Mouse (Mus musculus) testis, adult 2 months (tissue): ENCODE measurements around the gene Vps26c. TPM values are rescaled to one million over a fixed set of nuclear protein-coding genes. Genes with fewer than 3 reads are reported as not detected.

ENCODE experiments used
- H3K27ac ChIP-seq: fragments of 200-500 bp; 2 replicates; pipeline ENCODE4 v1.5.1; 2012; ENCODE audit warnings: low read depth, low read length; ENCODE audit not compliant: control insufficient read depth, insufficient read depth
- H3K27me3 ChIP-seq: fragments of 200-500 bp; 2 replicates; pipeline ENCODE4 v1.6.1; 2012; ENCODE audit warnings: mild to moderate bottlenecking, low read length, moderate library complexity; ENCODE audit not compliant: control insufficient read depth, insufficient read depth
- H3K36me3 ChIP-seq: fragments of 200-500 bp; 2 replicates; pipeline ENCODE4 v1.6.1; 2012; ENCODE audit warnings: mild to moderate bottlenecking, low read length; ENCODE audit not compliant: control insufficient read depth, insufficient read depth
- H3K4me1 ChIP-seq: fragments of 200-500 bp; 2 replicates; pipeline ENCODE4 v1.6.1; 2012; ENCODE audit warnings: low read length; ENCODE audit not compliant: control insufficient read depth, insufficient read depth
- H3K4me3 ChIP-seq: fragments of 200-500 bp; 2 replicates; pipeline ENCODE4 v1.5.1; 2012; ENCODE audit warnings: low read depth, mild to moderate bottlenecking, low read length, moderate library complexity, mixed read lengths; ENCODE audit not compliant: control insufficient read depth
- CTCF ChIP-seq: fragments of 200-500 bp; IDR thresholded peaks from 2 replicates; pipeline ENCODE4 v1.5.1; 2012; ENCODE audit warnings: low read depth, mild to moderate bottlenecking, inconsistent platforms, low read length, moderate library complexity; ENCODE audit not compliant: control insufficient read depth, insufficient read depth, insufficient replicate concordance
- POLR2A ChIP-seq: fragments of 200-500 bp; IDR thresholded peaks from 2 replicates; pipeline ENCODE4 v1.6.1; 2012; ENCODE audit warnings: low read depth, mild to moderate bottlenecking, inconsistent platforms, low read length, moderate library complexity; ENCODE audit not compliant: control insufficient read depth
- polyA plus RNA-seq: library from polyadenylated mRNA; depleted of rRNA; stranded (reverse); fragments of >200 nt; gene quantifications from 2 replicates; pipeline ENCODE4 v1.2.3, GENCODE M21; 2012; rRNA removed

Gene Vps26c
- polyA plus RNA-seq = 14.2 and 16.7 TPM in 2 replicates

- peak within 1 kb of the TSS; percentile 90 for H3K27ac ChIP-seq
- peaks cover 3% of the 10 kb centered on the region; the same call in 1 of the 2 replicates for H3K4me1 ChIP-seq
- peak within 1 kb of the TSS; percentile 82 for H3K4me3 ChIP-seq
- no peaks in the 10 kb centered on the region for H3K36me3 ChIP-seq
- TF ChIP-seq POLR2A = peak; percentile 85
- no peak for TF ChIP-seq CTCF
- no peaks in the 10 kb centered on the region for H3K27me3 ChIP-seq
Observed at GRCm38 (mm10) chr16:94526344-94527151, at the start of gene Vps26c. Gene Vps26c (minus strand): TSS chr16:94526830.

- Histone ChIP-seq H3K27me3 (no peaks in the 10 kb centered on the region), H3K27ac (no peak overlapping the region), H3K36me3 (no peaks in the 10 kb centered on the region), H3K4me1 (peaks cover 9% of the 10 kb centered on the region), H3K4me3 (no peak overlapping the region)
- no peak for TF ChIP-seq CTCF
- TF ChIP-seq POLR2A = no peak
Observed at GRCm38 (mm10) chr16:94575757-94576156, 49.1 kb upstream of the Vps26c start.

GRCm38 (mm10) chr16:94574718-94575094, 48.1 kb upstream of the Vps26c start:
- Histone ChIP-seq H3K36me3 (no peaks in the 10 kb centered on the region), H3K27me3 (no peaks in the 10 kb centered on the region), H3K27ac (no peak overlapping the region), H3K4me1 (peaks cover 9% of the 10 kb centered on the region), H3K4me3 (no peak overlapping the region)
- TF ChIP-seq POLR2A (no peak), CTCF (no peak)

- TF ChIP-seq CTCF = no peak
- no peak for TF ChIP-seq POLR2A
- no peak overlapping the region for H3K4me3 ChIP-seq
- no peak overlapping the region for H3K27ac ChIP-seq
- peaks cover 9% of the 10 kb centered on the region for H3K4me1 ChIP-seq
- no peaks in the 10 kb centered on the region for H3K27me3 ChIP-seq
- H3K36me3 ChIP-seq = no peaks in the 10 kb centered on the region
Observed at GRCm38 (mm10) chr16:94574025-94574717, 47.5 kb upstream of the Vps26c start.

DNA sequence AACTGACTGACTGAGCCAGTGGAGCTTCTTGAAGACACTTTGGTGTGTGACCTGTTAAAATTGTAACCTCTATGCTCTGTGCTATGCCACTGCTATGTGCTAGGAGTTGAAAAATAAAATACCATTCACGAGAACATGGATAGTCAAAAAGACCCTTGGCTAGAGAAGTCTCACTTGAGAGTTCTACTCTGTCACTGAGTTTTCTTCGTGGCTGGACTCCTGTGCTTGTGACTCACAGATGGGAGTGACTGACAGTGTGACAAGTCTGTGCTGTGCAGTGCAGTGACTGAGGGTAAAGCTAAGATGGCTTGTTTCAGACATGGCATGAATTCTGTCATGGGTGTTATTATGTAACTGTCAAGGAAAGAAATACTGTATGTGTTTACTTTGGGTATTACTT, 45.8 kb upstream of the Vps26c start:
- H3K4me3 ChIP-seq = no peak overlapping the region
- H3K36me3 ChIP-seq = no peaks in the 10 kb centered on the region
- peaks cover 9% of the 10 kb centered on the region for H3K4me1 ChIP-seq
- H3K27me3 ChIP-seq = no peaks in the 10 kb centered on the region
- no peak overlapping the region for H3K27ac ChIP-seq
- TF ChIP-seq POLR2A (no peak), CTCF (no peak)

- Histone ChIP-seq H3K36me3 (no peaks in the 10 kb centered on the region), H3K4me1 (peaks cover 12% of the 10 kb centered on the region), H3K27ac (peak overlapping the region; percentile 98), H3K4me3 (peak overlapping the region; percentile 99), H3K27me3 (no peaks in the 10 kb centered on the region)
- TF ChIP-seq CTCF (no peak), POLR2A (no peak)
Observed at GRCm38 (mm10) chr16:94571111-94571993, 44.7 kb upstream of the Vps26c start.

DNA sequence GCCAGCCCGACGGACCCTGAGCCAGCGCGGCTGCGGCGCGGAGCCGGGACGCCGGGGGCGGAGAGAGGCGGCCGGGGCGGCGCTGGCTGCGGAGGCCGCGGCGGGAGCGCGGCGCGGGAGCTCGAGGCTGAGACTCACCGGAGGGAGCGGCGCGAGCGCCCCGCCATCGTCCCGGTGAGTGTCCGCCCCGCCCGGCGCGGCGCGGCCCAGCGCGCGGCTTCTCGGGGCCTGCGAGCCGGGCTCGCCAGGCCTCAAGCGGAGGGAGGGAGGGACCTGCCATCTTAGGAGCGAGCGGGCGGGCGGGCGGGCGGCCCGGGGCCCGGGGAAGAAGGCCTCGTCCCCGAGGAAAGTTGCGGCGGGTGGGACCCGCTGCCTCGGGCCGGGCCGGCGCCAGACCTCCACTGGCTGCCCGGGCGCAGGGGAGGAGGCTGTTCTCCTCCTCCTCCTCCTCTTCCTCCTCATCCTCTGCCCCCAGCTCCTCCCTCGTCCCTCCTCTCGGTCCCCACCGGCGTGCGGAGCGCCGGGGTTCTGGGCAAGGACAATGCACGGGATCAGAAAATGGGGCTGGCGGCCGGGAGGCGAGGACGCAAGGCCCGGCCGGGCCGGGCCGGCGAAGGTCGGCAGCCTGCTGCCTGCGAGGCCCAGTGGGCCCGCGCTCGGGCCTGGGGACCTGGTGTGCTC, 43.9 kb upstream of the Vps26c start:
- H3K27me3 ChIP-seq = no peaks in the 10 kb centered on the region
- TF ChIP-seq POLR2A (peak; percentile 45), CTCF (no peak)
- H3K36me3 ChIP-seq = no peaks in the 10 kb centered on the region
- peaks cover 15% of the 10 kb centered on the region for H3K4me1 ChIP-seq
- H3K27ac ChIP-seq = peak overlapping the region; percentile 98
- H3K4me3 ChIP-seq = peak overlapping the region; percentile 99
